Mouse (Mus musculus) spleen, postnatal 14 days (tissue): ENCODE results near the gene Il34.

ENCODE experiments used
- DNase-seq, 2 experiments: peaks; one replicate each; pipeline ENCODE4 v3.0.0; 2021 to 2022; ENCODE audit warnings: low spot score in 2 of 2

Il34 gene

GRCm38 (mm10) chr8:110708429-110708828, 97.3 kb downstream of the Il34 start:
- no peak for DNase-seq

GRCm38 (mm10) chr8:110706288-110706870, 99.3 kb downstream of the Il34 start:
- DNase-seq = no peak

- DNase-seq = no peak
Measured at GRCm38 (mm10) chr8:110705391-110706287, 100.1 kb downstream of the Il34 start.

- no peak for DNase-seq
Measured at GRCm38 (mm10) chr8:110704103-110704502, 101.6 kb downstream of the Il34 start.

GRCm38 (mm10) chr8:110703460-110704061, 102.2 kb downstream of the Il34 start:
- no peak for DNase-seq

- DNase-seq = no peak
Measured at GRCm38 (mm10) chr8:110702636-110703459, 102.9 kb downstream of the Il34 start.

- DNase-seq = no peak
Measured at GRCm38 (mm10) chr8:110700561-110700960, 105.2 kb downstream of the Il34 start.

GRCm38 (mm10) chr8:110699501-110699900, 106.2 kb downstream of the Il34 start:
- DNase-seq = no peak

- no peak for DNase-seq
Measured at GRCm38 (mm10) chr8:110698098-110698497, 107.6 kb downstream of the Il34 start.

- no peak for DNase-seq
Measured at GRCm38 (mm10) chr8:110697571-110697970, 108.2 kb downstream of the Il34 start.

- no peak for DNase-seq
Measured at GRCm38 (mm10) chr8:110696051-110696450, 109.7 kb downstream of the Il34 start.

GRCm38 (mm10) chr8:110695431-110695830, 110.3 kb downstream of the Il34 start:
- DNase-seq = no peak

GRCm38 (mm10) chr8:110694826-110695225, 110.9 kb downstream of the Il34 start:
- DNase-seq = no peak

- no peak for DNase-seq
Measured at GRCm38 (mm10) chr8:110694226-110694625, 111.5 kb downstream of the Il34 start.
